Mouse (Mus musculus) yolk sac, embryonic 10.5 days (tissue): Measurements from ENCODE around the gene Iqcf1.
"Not testable (repeated sequence)": the region's sequence is repeated elsewhere in the genome, so short reads cannot be mapped to it uniquely, and the experiment has no call there.

ENCODE experiments used
- DNase-seq: peaks from one replicate; pipeline ENCODE4 v3.0.0-alpha.2; 2017; ENCODE audit warnings: low spot score

Iqcf1 gene

GRCm38 (mm10) chr9:106482578-106483115 lies 17.1 kb upstream of the Iqcf1 start:
- DNase-seq: no peak

GRCm38 (mm10) chr9:106483136-106483535 lies 16.6 kb upstream of the Iqcf1 start:
- DNase-seq: no peak

GRCm38 (mm10) chr9:106483606-106484005 lies 16.2 kb upstream of the Iqcf1 start:
- DNase-seq: no peak

GRCm38 (mm10) chr9:106485076-106485475 lies 14.7 kb upstream of the Iqcf1 start:
- no peak for DNase-seq

GRCm38 (mm10) chr9:106487602-106488001 lies 12.2 kb upstream of the Iqcf1 start:
- DNase-seq: not testable (repeated sequence)

GRCm38 (mm10) chr9:106501846-106502245 lies 2.1 kb downstream of the Iqcf1 start:
- no peak for DNase-seq

GRCm38 (mm10) chr9:106504246-106504645 lies 4.5 kb downstream of the Iqcf1 start:
- no peak for DNase-seq

- no peak for DNase-seq
These were observed 9.6 kb downstream of the Iqcf1 start for GRCm38 (mm10) chr9:106509356-106509755.

GRCm38 (mm10) chr9:106512729-106513450 lies 13.1 kb downstream of the Iqcf1 start:
- DNase-seq: no peak

- DNase-seq: no peak
These were observed 13.8 kb downstream of the Iqcf1 start for GRCm38 (mm10) chr9:106513566-106513965.

- DNase-seq: no peak
These were observed 14.5 kb downstream of the Iqcf1 start, which contains the start of gene Iqcf5 for GRCm38 (mm10) chr9:106514273-106514672. Gene Iqcf5, plus strand, starts transcription at chr9:106514573.

GRCm38 (mm10) chr9:106519433-106519832 lies 19.7 kb downstream of the Iqcf1 start:
- DNase-seq: no peak

- DNase-seq: no peak
These were observed 20.1 kb downstream of the Iqcf1 start for GRCm38 (mm10) chr9:106519909-106520308.

GRCm38 (mm10) chr9:106531833-106532232 lies 32.1 kb downstream of the Iqcf1 start:
- DNase-seq: no peak

GRCm38 (mm10) chr9:106534296-106534695 lies 34.5 kb downstream of the Iqcf1 start:
- DNase-seq: no peak

GRCm38 (mm10) chr9:106534975-106535374 lies 35.2 kb downstream of the Iqcf1 start:
- no peak for DNase-seq
